Mouse (Mus musculus) heart, embryonic 13.5 days (tissue): ENCODE data around the gene Sash1. TPM values are rescaled to one million over a fixed set of nuclear protein-coding genes. Genes with fewer than 3 reads are reported as not detected.
A peak's percentile ranks its signal among the peaks of the same experiment; 100 is the strongest.

Source experiments
- ATAC-seq: fragments of 200-750 bp; cut with Nextera tagmentation; 2 replicates; pipeline ENCODE4 v1.8.0; 2017; ENCODE audit warnings: moderate TSS enrichment; ENCODE audit not compliant: insufficient number of reproducible peaks, low FRiP score, low TSS enrichment; ENCODE audit errors: extremely low read depth
- H3K27ac ChIP-seq: fragments of 300-500 bp; sonication (generic); replicated peaks from 2 replicates; pipeline ENCODE4 v1.5.1; 2015; ENCODE audit warnings: moderate library complexity, mild to moderate bottlenecking, inconsistent platforms
- H3K27me3 ChIP-seq: fragments of 300-500 bp; sonication (generic); replicated peaks from 2 replicates; pipeline ENCODE4 v1.6.1; 2015; ENCODE audit warnings: mild to moderate bottlenecking, inconsistent platforms
- H3K36me3 ChIP-seq: fragments of 300-500 bp; sonication (generic); 2 replicates; pipeline ENCODE4 v1.6.1; 2015; ENCODE audit warnings: mild to moderate bottlenecking, inconsistent platforms
- H3K4me1 ChIP-seq: fragments of 300-500 bp; sonication (generic); 2 replicates; pipeline ENCODE4 v1.6.1; 2015; ENCODE audit warnings: inconsistent platforms
- H3K4me2 ChIP-seq: fragments of 300-500 bp; sonication (generic); 2 replicates; pipeline ENCODE4 v1.6.1; 2015; ENCODE audit warnings: inconsistent platforms, mild to moderate bottlenecking, moderate library complexity
- H3K4me3 ChIP-seq: fragments of 300-500 bp; sonication (generic); 2 replicates; pipeline ENCODE4 v1.5.1; 2015; ENCODE audit warnings: moderate library complexity, mild to moderate bottlenecking, inconsistent platforms
- H3K9ac ChIP-seq: fragments of 300-500 bp; sonication (generic); 2 replicates; pipeline ENCODE4 v1.6.1; 2015; ENCODE audit warnings: inconsistent platforms, mild to moderate bottlenecking, moderate library complexity
- H3K9me3 ChIP-seq: fragments of 300-500 bp; sonication (generic); 2 replicates; pipeline ENCODE4 v1.6.1; 2016; ENCODE audit warnings: inconsistent platforms
- WGBS: fragments of 180-500 bp; shearing (Covaris S2); methylation state at CpG from one replicate; pipeline ENCODE4 v1.1.7; 2015; ENCODE audit warnings: mixed read lengths; 5-methylcytosine and 5-hydroxymethylcytosine counted together
- polyA plus RNA-seq: library from polyadenylated mRNA; unstranded; fragments of >200 nt; fragmentation: Nextera tagmentation; extraction: Ambion mirVana; gene quantifications from 2 replicates; pipeline ENCODE4 v1.2.1, GENCODE M21; 2015

Gene Sash1
- polyA plus RNA-seq, 1 experiment from 2014 or later: 3.3 TPM

DNA sequence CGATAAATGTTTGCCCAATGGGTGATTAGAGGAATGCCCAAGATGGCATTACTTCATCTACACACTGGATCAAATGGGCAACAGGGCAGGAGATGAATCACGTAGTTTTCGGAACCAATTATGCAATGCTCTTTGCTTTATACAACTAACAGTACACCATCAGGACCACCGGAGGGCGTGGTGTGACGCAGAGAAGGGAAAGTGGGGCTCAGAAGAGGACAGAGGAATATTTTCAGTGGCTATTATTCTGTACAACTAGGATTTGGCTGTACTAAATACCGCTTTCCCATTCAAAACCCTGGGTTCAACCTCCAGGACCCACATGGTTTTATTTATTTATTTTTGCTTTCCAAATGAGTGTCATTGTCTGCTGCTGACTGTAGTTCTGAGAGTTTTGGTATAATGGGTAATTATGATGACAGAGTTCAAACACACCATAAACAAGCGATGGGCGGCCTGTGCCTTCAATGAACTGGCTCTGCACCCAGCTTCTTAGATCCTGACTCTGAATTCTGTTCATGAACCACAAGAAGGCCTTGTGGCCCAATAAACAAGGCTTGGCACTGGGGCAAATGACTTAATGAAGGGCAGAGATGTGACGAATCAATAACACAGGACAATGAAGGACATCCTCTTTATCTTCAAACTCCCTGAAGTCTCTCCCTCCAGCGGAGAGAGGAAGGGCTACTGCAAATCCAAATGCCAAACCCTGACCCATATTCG is 114.8 kb downstream of the Sash1 start:
- Histone ChIP-seq H3K27ac (no peak overlapping the region), H3K9me3 (no peaks in the 10 kb centered on the region; the same call in 1 of the 2 replicates), H3K27me3 (no peaks in the 10 kb centered on the region), H3K9ac (no peak overlapping the region), H3K4me2 (no peak overlapping the region), H3K4me1 (peaks cover 16% of the 10 kb centered on the region), H3K36me3 (peaks cover 21% of the 10 kb centered on the region), H3K4me3 (no peak overlapping the region)
- ATAC-seq: no peak
- 89% methylated on average over 12 of the region's 12 CpGs for whole genome bisulfite sequencing

DNA sequence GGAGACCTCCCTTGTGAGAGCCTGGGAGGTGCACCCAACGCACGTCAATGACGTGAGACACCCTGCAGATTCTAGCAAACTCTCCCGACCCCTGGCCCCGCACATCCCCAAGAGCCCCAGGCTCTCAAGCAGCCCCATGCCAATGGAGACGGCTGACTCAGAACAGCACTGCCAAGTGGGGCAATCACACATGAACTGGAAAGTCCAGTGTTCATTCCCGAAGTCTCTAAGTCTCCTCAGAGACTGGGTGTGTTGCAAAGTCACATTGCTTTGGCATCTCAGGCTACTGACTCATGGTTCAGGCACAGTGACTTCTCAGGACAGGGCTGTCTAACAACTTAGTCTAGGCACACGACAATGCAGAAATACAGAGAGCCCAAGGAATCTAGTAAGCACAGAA is 117.2 kb downstream of the Sash1 start:
- ATAC-seq: no peak
- WGBS: 68% methylated on average over 8 of the region's 8 CpGs
- H3K4me2 ChIP-seq: no peak overlapping the region
- H3K9me3 ChIP-seq: no peaks in the 10 kb centered on the region
- H3K27ac ChIP-seq: no peak overlapping the region
- no peaks in the 10 kb centered on the region for H3K27me3 ChIP-seq
- peaks cover 12% of the 10 kb centered on the region for H3K4me1 ChIP-seq
- H3K36me3 ChIP-seq: peaks cover 11% of the 10 kb centered on the region
- H3K9ac ChIP-seq: no peak overlapping the region
- H3K4me3 ChIP-seq: no peak overlapping the region

DNA sequence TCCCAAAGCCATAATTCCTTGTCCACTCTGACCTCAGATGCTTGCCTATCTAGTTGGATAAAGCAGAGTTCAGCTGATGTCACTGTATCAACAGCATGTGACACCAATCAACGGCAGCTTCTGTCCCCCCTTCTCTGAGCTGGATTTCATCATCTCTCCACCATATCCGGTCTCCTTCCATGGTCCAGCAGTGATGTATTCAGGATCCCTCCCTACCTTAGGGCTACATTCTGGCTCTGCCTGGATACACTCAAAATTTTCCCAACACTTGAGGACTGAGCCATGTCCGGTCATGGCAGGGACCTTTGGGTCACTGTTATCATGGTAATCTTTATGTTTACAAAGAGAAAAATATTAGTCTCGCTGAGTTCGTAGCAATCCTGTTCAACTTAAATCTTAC is 118.5 kb downstream of the Sash1 start:
- no peak for ATAC-seq

DNA sequence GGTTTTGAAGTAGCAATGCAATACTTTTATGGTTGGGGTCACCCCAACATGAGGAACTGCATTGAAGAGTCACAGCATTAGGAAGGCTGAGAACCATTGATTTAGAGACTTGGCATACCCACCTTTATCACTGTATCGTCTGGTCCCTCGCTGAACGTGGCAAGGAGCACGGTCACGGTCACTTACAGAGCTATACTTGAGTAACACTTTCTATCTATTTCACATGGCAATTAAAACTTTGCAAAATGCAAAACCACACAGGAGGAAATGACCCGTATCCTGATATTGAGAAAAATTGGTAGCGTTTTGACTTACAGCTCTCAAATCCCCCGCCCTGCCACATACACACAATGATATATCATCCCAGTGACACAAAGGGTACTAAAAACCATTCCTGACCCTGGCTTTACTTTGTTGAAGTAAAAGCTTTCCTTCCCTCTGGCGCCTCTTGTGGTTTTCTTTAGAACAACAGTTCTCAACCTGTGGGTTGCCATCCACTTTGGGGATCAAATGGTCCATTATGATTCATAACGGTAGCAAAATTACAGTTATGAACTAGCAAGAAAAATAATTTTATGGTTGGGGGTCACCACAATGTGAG is 119.8 kb downstream of the Sash1 start:
- no peak overlapping the region for H3K9ac ChIP-seq
- H3K4me1 ChIP-seq: peaks cover 25% of the 10 kb centered on the region
- no peak overlapping the region for H3K4me3 ChIP-seq
- no peaks in the 10 kb centered on the region for H3K9me3 ChIP-seq
- H3K36me3 ChIP-seq: peaks cover 11% of the 10 kb centered on the region
- H3K27ac ChIP-seq: no peak overlapping the region
- H3K27me3 ChIP-seq: no peaks in the 10 kb centered on the region
- no peak for ATAC-seq
- 77% methylated on average over 10 of the region's 10 CpGs for WGBS
- H3K4me2 ChIP-seq: no peak overlapping the region

More for the DNA sequence above, 118.5 kb downstream of the Sash1 start:
- Histone ChIP-seq H3K4me2 (no peak overlapping the region), H3K4me1 (peaks cover 20% of the 10 kb centered on the region), H3K4me3 (no peak overlapping the region), H3K27ac (no peak overlapping the region), H3K36me3 (peaks cover 11% of the 10 kb centered on the region), H3K9ac (no peak overlapping the region), H3K27me3 (no peaks in the 10 kb centered on the region), H3K9me3 (no peaks in the 10 kb centered on the region)
- WGBS: 71% methylated on average over 5 of the region's 5 CpGs

DNA sequence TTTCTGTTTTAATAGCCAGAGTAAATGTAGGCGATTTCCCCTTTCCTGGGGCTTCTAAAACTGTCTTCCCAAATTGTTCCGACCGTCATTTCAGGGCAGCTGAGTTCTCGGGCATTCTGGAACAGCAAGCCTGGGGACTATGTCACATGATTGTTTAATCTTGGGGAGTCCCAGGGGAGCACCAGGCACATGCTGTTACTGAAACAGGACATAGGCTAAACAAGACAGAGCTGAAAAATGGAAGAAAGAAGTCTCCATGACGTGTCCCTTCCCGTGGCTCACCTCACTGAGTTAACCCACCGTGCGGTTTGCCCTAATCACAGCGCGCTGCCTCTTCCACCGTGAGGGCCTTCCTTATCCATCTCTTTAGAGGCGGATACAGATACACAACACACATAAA is 123.1 kb downstream of the Sash1 start:
- peak overlapping the region; percentile 42 for H3K4me3 ChIP-seq
- peak overlapping the region; percentile 73 for H3K9ac ChIP-seq
- H3K9me3 ChIP-seq: no peaks in the 10 kb centered on the region
- 27% methylated on average over 12 of the region's 12 CpGs for WGBS
- no peaks in the 10 kb centered on the region for H3K36me3 ChIP-seq
- ATAC-seq: no peak
- H3K4me2 ChIP-seq: peak overlapping the region; percentile 69
- H3K27ac ChIP-seq: peak overlapping the region; percentile 74
- no peaks in the 10 kb centered on the region for H3K27me3 ChIP-seq
- peaks cover 42% of the 10 kb centered on the region for H3K4me1 ChIP-seq

DNA sequence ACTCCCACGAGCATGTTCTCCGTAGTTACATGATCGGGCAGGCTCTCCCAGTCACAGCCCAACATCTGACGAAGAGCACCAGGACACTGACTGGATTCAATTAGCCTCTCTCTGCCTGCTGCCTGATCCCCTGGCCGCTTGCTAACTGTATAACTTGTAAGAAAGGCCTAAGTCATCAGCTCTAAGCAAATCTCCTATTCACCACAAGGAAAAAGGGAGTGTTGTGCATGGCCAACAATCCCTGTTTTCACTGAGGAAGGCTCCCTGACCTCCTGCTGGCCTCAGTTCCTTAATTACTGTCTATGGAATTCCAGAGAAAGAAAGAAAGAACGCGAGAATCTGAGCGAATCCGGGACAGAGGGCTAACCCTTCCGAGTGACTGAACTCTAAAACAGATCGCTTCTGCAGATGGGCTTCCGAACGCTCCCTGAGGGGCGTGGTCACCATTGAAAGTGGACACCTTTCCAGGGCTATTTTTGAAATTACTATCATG is 123.6 kb downstream of the Sash1 start:
- Histone ChIP-seq H3K9ac (peak overlapping the region; percentile 73), H3K9me3 (no peaks in the 10 kb centered on the region), H3K27ac (peak overlapping the region; percentile 74), H3K4me2 (peak overlapping the region; percentile 69), H3K36me3 (no peaks in the 10 kb centered on the region), H3K4me1 (peaks cover 44% of the 10 kb centered on the region), H3K27me3 (no peaks in the 10 kb centered on the region), H3K4me3 (peak overlapping the region; percentile 42)
- no peak for ATAC-seq
- WGBS: 22% methylated on average over 14 of the region's 14 CpGs

DNA sequence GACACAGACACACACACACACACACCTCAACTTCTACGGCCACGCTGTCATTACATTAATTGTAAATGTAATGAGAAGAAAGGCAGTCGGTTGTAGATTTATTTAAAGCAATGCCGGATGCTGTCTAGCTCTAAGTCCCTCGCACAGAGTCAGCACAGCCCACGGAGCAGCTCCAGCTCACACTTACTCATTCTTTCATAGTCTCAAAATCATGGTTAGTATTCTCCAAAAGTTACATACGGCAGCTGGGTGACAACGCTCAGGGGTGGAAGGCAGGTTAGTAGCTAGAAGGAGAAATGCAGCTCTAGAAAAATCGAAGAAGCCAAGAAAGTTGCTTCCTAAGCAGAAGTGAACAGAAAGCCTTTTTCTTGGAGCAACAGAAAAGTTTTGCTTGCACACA is 124.2 kb downstream of the Sash1 start:
- WGBS: 61% methylated on average over 9 of the region's 9 CpGs
- peak overlapping the region; percentile 69 for H3K4me2 ChIP-seq
- peaks cover 47% of the 10 kb centered on the region for H3K4me1 ChIP-seq
- peak overlapping the region; percentile 42 for H3K4me3 ChIP-seq
- H3K27ac ChIP-seq: peak overlapping the region; percentile 74
- no peaks in the 10 kb centered on the region for H3K9me3 ChIP-seq
- ATAC-seq: no peak
- H3K27me3 ChIP-seq: no peaks in the 10 kb centered on the region
- H3K9ac ChIP-seq: peak overlapping the region; percentile 73
- H3K36me3 ChIP-seq: no peaks in the 10 kb centered on the region

DNA sequence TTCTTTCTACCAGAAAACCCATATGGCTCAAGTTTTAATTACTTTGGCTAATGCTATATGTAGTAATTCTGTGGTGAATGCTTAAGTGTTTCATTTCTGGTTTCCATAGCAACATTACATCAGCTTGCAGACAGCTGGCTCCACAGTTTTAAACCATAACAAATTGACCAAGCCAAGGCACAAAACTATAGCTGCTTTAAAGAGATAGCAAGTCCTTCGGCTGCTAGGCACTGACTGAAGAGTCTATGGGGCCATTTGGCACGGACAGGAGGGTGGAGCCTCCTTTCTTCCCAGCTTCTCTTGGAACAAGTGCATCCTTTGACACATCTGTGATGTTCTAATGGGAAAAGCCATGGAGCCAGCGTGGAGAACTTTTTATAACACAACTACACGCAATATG is 125.3 kb downstream of the Sash1 start:
- Histone ChIP-seq H3K4me1 (peaks cover 55% of the 10 kb centered on the region), H3K27me3 (no peaks in the 10 kb centered on the region), H3K9ac (no peak overlapping the region), H3K27ac (no peak overlapping the region), H3K9me3 (no peaks in the 10 kb centered on the region), H3K36me3 (peaks cover 3% of the 10 kb centered on the region; the same call in 1 of the 2 replicates), H3K4me2 (peak overlapping the region; percentile 69), H3K4me3 (peak overlapping the region; percentile 11; the same call in 1 of the 2 replicates)
- WGBS: 50% methylated on average over 4 of the region's 4 CpGs
- no peak for ATAC-seq

DNA sequence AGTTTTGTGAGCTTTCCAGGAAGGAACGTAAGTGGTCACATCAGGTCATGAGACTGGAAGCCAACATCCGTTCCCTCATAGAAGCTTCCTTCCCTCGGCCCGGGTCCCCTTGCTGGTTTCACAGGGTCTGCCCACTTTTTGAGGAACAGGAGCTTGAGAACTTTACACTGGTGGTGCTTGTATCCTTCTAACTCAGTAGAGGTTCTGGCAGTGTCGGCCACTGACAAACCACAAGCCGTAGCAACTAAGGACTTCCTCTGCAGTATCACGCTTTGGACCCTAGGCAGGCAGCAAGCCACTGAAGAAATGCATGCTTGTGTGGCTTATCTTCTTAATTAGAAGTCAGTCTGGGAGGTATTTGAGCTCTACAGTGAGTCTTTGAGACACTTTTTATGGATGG is 126.6 kb downstream of the Sash1 start:
- 71% methylated on average over 7 of the region's 7 CpGs for WGBS
- Histone ChIP-seq H3K4me1 (peaks cover 55% of the 10 kb centered on the region), H3K4me2 (no peak overlapping the region), H3K27ac (0 out of 2 replicates have a peak overlapping the region, but pooled peaks have one; percentile 20), H3K9ac (no peak overlapping the region), H3K9me3 (no peaks in the 10 kb centered on the region), H3K27me3 (no peaks in the 10 kb centered on the region), H3K4me3 (no peak overlapping the region), H3K36me3 (peaks cover 13% of the 10 kb centered on the region)
- no peak for ATAC-seq

DNA sequence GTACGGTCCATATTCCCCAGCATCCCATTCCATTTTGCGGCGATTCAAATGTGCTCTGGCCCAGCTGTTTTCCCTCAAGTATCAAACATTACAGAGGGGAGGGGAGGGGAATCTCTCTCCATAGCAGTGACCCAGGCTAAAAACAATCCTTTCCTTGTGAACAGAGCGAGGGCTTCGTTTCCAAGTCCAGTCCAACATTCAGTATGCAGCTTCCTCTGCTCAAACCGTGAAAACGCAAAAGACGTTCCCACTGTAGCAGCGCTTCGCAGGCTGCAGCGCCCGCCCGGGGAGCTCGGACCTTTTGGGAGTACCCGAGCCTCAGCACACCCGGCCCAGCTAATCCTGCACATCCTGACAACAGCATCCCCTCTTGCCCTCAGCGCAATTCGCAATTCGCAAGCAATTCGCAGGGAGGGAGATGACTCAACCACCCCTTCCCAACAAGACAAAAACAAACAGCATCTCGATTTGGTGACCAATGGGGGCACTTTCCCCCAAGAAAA is 128.4 kb downstream of the Sash1 start:
- H3K4me1 ChIP-seq: peaks cover 47% of the 10 kb centered on the region
- peaks cover 21% of the 10 kb centered on the region for H3K36me3 ChIP-seq
- H3K4me2 ChIP-seq: peak overlapping the region; percentile 48
- H3K27me3 ChIP-seq: no peaks in the 10 kb centered on the region
- no peaks in the 10 kb centered on the region for H3K9me3 ChIP-seq
- H3K4me3 ChIP-seq: 0 out of 2 replicates have a peak overlapping the region, but pooled peaks have one; percentile 5
- H3K9ac ChIP-seq: no peak overlapping the region
- peak overlapping the region; percentile 71 for H3K27ac ChIP-seq
- ATAC-seq: peak; percentile 21; the same call in 1 of the 2 replicates
- WGBS: 49% methylated on average over 21 of the region's 21 CpGs

DNA sequence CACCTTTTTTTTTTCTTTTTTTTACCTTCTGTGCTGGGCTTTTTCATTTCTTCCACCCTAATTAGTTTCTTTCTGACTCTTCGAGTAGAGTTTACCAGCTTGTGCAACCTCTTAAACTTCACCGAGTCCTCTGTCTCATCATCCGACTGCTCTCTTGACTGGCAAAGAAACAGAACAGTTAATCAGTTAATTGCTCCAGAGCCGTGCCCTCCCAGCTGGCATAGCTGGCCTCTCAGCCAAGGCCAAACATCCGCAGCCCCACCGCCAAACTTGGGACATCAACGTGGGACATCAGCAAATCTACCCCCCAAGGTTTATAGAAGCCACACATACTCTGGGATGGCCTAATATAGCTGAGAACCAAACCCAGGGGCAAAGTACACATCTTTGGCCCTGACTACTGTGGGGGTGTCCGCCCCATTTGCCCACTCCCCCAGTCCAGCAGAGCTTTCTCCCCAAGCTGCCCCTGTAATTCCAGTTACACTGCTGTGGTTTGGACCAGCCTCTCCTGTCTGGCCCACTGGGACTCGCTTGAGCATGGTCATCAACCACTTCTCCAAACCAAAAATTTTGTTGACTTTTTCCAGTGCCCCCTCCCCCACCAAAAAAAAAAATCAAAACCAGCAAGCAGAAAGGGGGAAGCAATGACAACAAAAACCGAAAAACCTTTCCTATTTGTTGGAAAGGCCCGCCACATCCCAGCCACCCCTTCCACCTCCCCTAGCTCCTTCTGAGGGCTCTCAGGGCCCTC is 129.1 kb downstream of the Sash1 start:
- peaks cover 40% of the 10 kb centered on the region for H3K4me1 ChIP-seq
- no peak overlapping the region for H3K4me3 ChIP-seq
- no peaks in the 10 kb centered on the region for H3K9me3 ChIP-seq
- WGBS: 73% methylated on average over 11 of the region's 11 CpGs
- no peak for ATAC-seq
- H3K27ac ChIP-seq: peak overlapping the region; percentile 71
- H3K4me2 ChIP-seq: peak overlapping the region; percentile 48
- H3K27me3 ChIP-seq: no peaks in the 10 kb centered on the region
- H3K9ac ChIP-seq: no peak overlapping the region
- peaks cover 22% of the 10 kb centered on the region for H3K36me3 ChIP-seq
